Mouse (Mus musculus): ENCODE data around the gene Mgat5b.

Gene Mgat5b

GRCm38 (mm10) chr11:117029569-117029955 lies 110.9 kb downstream of the Mgat5b start:
- in situ Hi-C loops (cut with MboI, MseI), result loop anchor here (25.0 kb wide), 1 partner anchor 1783 kb away; no protein-coding TSS in a partner anchor

DNA sequence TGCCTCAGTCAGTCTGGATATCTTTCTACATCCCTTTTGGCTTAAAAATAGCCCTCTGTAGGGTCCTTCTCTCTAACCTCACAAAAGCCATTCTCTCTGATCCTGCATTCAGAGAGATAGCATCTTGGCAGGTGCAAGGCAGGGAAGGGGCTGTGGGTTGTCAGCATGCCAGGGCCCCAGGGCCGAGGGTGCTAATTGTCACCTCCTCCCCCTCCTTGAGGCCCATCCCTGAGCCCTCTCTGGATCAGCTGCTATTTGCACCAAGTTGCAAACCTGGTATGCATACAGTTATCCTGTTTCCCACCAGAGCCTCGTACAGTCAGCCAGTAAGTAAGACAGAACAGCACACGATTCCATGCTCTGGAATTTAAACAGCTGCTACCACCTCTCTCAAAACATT lies 111.4 kb downstream of the Mgat5b start:
- in situ Hi-C loops (cut with MboI, MseI), result loop anchor here (25.0 kb wide), 1 partner anchor 1782 kb away; no protein-coding TSS in a partner anchor

GRCm38 (mm10) chr11:117030471-117031101 lies 111.9 kb downstream of the Mgat5b start:
- in situ Hi-C loops (cut with MboI, MseI), result loop anchor here (25.0 kb wide), 1 partner anchor 1782 kb away; no protein-coding TSS in a partner anchor

DNA sequence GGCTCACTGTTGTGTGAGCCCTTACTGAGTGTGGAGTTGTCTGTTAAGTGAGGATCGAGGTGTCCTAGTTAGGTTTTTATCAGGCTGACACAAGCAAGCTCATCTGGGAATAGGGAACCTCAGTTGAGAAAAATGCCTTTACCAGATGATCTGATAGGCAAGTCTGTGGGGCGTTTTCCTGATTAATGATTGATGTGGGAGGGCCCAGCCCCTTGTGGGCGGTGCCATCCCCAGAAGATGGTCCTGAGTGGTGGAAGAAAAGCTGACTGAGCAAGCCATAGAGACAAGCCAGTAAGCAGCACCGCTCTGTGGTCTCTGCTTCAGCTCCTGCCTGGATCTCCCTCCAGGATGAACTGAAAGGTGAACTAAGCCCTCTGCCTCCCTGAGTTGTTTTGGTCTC lies 112.6 kb downstream of the Mgat5b start:
- in situ Hi-C loops (cut with MboI, MseI), result loop anchor here (25.0 kb wide), 1 partner anchor 1781 kb away; no protein-coding TSS in a partner anchor

- in situ Hi-C loops (cut with MboI, MseI), result loop anchor here (25.0 kb wide), 1 partner anchor 1777 kb away; no protein-coding TSS in a partner anchor
Measured at GRCm38 (mm10) chr11:117035661-117036336, 117.1 kb downstream of the Mgat5b start.

Measured in T-helper 1 cell (primary cell).